Mouse (Mus musculus): ENCODE measurements around the gene Vmn1r26. TPM values are rescaled to one million over a fixed set of nuclear protein-coding genes. Genes with fewer than 3 reads are reported as not detected.
"Not testable (repeated sequence)": the region's sequence is repeated elsewhere in the genome, so short reads cannot be mapped to it uniquely, and the experiment has no call there.

The Vmn1r26 gene
- polyA plus RNA-seq (2012; rRNA removed) = not detected in 2 replicates

DNA sequence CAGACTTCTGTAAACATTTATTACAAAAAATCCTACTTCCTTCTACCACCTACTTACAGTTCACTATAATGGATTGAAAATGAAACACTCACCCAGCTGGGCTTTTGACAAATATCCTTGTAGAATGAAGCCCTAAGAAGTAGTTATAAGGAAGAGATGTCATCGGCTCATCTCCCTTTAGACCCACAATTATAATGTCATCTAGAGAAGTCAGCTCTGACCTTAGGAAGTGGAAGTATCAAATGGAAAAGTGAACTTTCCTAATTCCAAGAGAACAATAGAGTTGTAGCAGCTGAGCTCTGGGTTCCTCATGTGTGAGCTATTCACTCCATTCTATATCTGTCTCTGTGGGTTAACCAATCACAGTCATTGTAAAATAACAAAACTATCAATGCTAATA lies at the start of gene Vmn1r26:
TSS of gene Vmn1r26 (minus strand) at position 101 of the 400 bp plus-strand sequence.
- H3K27me3 ChIP-seq (ENCODE audit: control insufficient read depth, insufficient read depth, low read length) = no peaks in the 10 kb centered on the region
- H3K36me3 ChIP-seq (ENCODE audit: control insufficient read depth, insufficient read depth, low read length) = no peaks in the 10 kb centered on the region
- TF ChIP-seq POLR2A (IDR thresholded peaks at IDR 0.05; ENCODE audit: control insufficient read depth, low read depth, low read length) (no peak), CTCF (IDR thresholded peaks at IDR 0.05; ENCODE audit: control insufficient read depth, insufficient read depth, insufficient replicate concordance, low read depth, low read length) (no peak)
- no peak within 1 kb of the TSS for H3K4me3 ChIP-seq (ENCODE audit: control insufficient read depth, low read depth, low read length)
- no peaks in the 10 kb centered on the region for H3K4me1 ChIP-seq (ENCODE audit: control insufficient read depth, insufficient read depth, low read length)
- H3K27ac ChIP-seq (ENCODE audit: control insufficient read depth, insufficient read depth, low read depth, low read length) = no peak within 1 kb of the TSS

DNA sequence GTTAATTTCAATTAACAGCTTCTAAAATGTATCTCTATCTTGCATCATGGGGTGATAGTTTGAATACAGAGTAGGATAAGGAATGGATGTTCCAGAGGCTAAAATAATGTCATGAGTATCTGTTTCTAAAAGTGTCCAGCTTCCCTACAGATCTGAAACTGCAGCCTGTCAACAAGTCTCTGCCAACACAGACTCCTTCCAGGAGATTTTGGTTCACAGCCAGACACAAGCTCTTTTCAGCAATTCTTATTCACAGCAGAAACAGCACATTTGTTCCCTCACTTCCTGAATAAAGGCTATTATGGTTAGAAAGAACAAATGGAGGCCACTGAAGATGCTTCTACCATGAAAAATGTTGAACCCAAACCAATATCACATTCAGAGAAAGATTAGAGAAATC lies 29.1 kb upstream of the Vmn1r26 start:
- TF ChIP-seq POLR2A (IDR thresholded peaks at IDR 0.05; ENCODE audit: control insufficient read depth, low read depth, low read length) (no peak), CTCF (IDR thresholded peaks at IDR 0.05; ENCODE audit: control insufficient read depth, insufficient read depth, insufficient replicate concordance, low read depth, low read length) (no peak)
- H3K4me1 ChIP-seq (ENCODE audit: control insufficient read depth, insufficient read depth, low read length) = no peaks in the 10 kb centered on the region

DNA sequence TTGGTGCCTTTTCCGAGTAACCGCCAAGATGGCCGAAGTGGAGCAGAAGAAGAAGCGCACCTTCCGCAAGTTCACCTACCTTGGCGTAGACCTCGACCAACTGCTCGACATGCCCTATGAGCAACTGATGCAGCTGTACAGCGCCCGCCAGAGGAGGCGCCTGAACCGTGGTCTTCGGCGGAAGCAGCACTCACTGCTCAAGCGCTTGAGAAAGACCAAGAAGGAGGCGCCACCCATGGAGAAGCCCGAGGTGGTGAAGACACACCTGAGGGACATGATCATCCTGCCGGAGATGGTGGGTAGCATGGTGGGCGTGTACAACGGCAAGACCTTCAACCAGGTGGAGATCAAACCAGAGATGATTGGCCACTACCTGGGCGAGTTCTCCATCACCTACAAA lies 2.5 kb upstream of the Vmn1r26 start:
- H3K36me3 ChIP-seq (ENCODE audit: control insufficient read depth, insufficient read depth, low read length); H3K27me3 ChIP-seq (ENCODE audit: control insufficient read depth, insufficient read depth, low read length); H3K4me3 ChIP-seq (ENCODE audit: control insufficient read depth, low read depth, low read length); H3K27ac ChIP-seq (ENCODE audit: control insufficient read depth, insufficient read depth, low read depth, low read length); H3K4me1 ChIP-seq (ENCODE audit: control insufficient read depth, insufficient read depth, low read length): not testable (repeated sequence)

More for the DNA sequence above, 29.1 kb upstream of the Vmn1r26 start:
- no peak overlapping the region for H3K27ac ChIP-seq (ENCODE audit: control insufficient read depth, insufficient read depth, low read depth, low read length)
- H3K27me3 ChIP-seq (ENCODE audit: control insufficient read depth, insufficient read depth, low read length) = no peaks in the 10 kb centered on the region
- no peaks in the 10 kb centered on the region for H3K36me3 ChIP-seq (ENCODE audit: control insufficient read depth, insufficient read depth, low read length)
- H3K4me3 ChIP-seq (ENCODE audit: control insufficient read depth, low read depth, low read length) = no peak overlapping the region

DNA sequence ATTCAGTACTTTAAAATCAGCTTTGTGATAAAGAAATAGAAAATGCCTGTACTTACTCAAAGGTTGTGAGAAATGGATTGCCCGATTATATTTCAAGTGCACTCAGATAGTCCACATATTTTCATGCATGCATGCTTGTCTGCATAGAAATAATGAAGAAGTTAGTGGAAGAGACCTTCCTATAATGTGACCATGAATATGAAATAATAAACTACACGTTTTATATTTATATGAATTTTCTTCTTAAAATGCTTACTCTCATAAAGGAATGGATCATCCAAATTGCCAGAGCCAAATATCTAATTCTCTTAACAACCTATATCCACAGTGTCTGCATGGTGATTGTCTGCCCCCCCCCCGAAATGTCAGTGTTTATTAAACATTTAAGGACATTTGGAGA lies 34.2 kb downstream of the Vmn1r26 start, which contains the start of gene Vmn1r25:
TSS of gene Vmn1r25 (minus strand) at position 101 of the 400 bp plus-strand sequence.
- Histone ChIP-seq H3K4me1 (ENCODE audit: control insufficient read depth, insufficient read depth, low read length) (no peaks in the 10 kb centered on the region), H3K27ac (ENCODE audit: control insufficient read depth, insufficient read depth, low read depth, low read length) (no peak within 1 kb of the TSS), H3K27me3 (ENCODE audit: control insufficient read depth, insufficient read depth, low read length) (no peaks in the 10 kb centered on the region)

DNA sequence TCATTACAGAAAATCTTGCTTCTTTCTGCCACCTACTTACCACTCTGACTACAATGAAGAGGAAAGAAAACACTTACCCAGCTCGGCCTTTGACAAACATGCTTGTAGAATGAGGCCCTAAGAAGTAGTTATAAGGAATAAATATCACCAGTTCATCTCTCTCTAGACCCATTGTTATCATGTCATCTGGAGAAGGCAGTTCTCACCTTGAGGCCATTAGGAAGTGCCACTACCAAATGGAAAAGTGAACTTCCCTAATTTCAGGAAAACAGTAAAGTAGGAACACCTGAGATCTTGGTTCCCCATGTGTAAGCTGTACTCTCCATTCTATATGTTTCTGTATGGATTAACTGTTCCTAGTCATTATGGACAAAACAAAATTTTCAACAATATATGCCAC lies 53.6 kb downstream of the Vmn1r26 start, which contains the start of gene Vmn1r24:
TSS of gene Vmn1r24 (minus strand) at position 101 of the 400 bp plus-strand sequence.
- not testable (repeated sequence) for H3K27me3 ChIP-seq (ENCODE audit: control insufficient read depth, insufficient read depth, low read length); H3K27ac ChIP-seq (ENCODE audit: control insufficient read depth, insufficient read depth, low read depth, low read length); H3K4me3 ChIP-seq (ENCODE audit: control insufficient read depth, low read depth, low read length); H3K36me3 ChIP-seq (ENCODE audit: control insufficient read depth, insufficient read depth, low read length); H3K4me1 ChIP-seq (ENCODE audit: control insufficient read depth, insufficient read depth, low read length)

More for the DNA sequence above, 34.2 kb downstream of the Vmn1r26 start, which contains the start of gene Vmn1r25:
- Histone ChIP-seq H3K36me3 (ENCODE audit: control insufficient read depth, insufficient read depth, low read length) (no peaks in the 10 kb centered on the region), H3K4me3 (ENCODE audit: control insufficient read depth, low read depth, low read length) (no peak within 1 kb of the TSS)
- TF ChIP-seq POLR2A (IDR thresholded peaks at IDR 0.05; ENCODE audit: control insufficient read depth, low read depth, low read length) (no peak), CTCF (IDR thresholded peaks at IDR 0.05; ENCODE audit: control insufficient read depth, insufficient read depth, insufficient replicate concordance, low read depth, low read length) (no peak)

Other genes starting within 250 kb of the Vmn1r26 start
- gene Vopp1, start 190.0 kb downstream of the Vmn1r26 start, polyA plus RNA-seq (2012; rRNA removed) = 1.1 and 1.2 TPM in 2 replicates
- gene Vmn1r21, start 164.8 kb downstream of the Vmn1r26 start, polyA plus RNA-seq (2012; rRNA removed) = 0.14 and 0.36 TPM in 2 replicates
- gene Vmn1r22, start 107.1 kb downstream of the Vmn1r26 start, polyA plus RNA-seq (2012; rRNA removed) = not detected in 2 replicates
- not detected in 2 replicates for gene Vmn1r23, start 88.3 kb downstream of the Vmn1r26 start, polyA plus RNA-seq (2012; rRNA removed)
- not detected in 2 replicates for gene Vmn1r24, start 53.7 kb downstream of the Vmn1r26 start, polyA plus RNA-seq (2012; rRNA removed)
- gene Vmn1r25, start 34.3 kb downstream of the Vmn1r26 start, polyA plus RNA-seq (2012; rRNA removed) = not detected in 2 replicates
- not detected in 2 replicates for gene Vmn1r27, start 203.7 kb upstream of the Vmn1r26 start, polyA plus RNA-seq (2012; rRNA removed)
- not detected in 2 replicates for gene Vmn1r28, start 246.9 kb upstream of the Vmn1r26 start, polyA plus RNA-seq (2012; rRNA removed)

All from testis, adult 2 months (tissue).